Mouse (Mus musculus) heart, postnatal 0 days (tissue): ENCODE measurements around the gene Olfr221.

Source experiments
- CTCF ChIP-seq: IDR thresholded peaks from 2 replicates; pipeline ENCODE4 v1.5.1; 2016; ENCODE audit warnings: antibody characterized with exemption, control low read depth, low read depth
- EP300 ChIP-seq: IDR thresholded peaks from 2 replicates; pipeline ENCODE4 v1.6.1; 2016; ENCODE audit warnings: antibody characterized with exemption, low read depth

DNA sequence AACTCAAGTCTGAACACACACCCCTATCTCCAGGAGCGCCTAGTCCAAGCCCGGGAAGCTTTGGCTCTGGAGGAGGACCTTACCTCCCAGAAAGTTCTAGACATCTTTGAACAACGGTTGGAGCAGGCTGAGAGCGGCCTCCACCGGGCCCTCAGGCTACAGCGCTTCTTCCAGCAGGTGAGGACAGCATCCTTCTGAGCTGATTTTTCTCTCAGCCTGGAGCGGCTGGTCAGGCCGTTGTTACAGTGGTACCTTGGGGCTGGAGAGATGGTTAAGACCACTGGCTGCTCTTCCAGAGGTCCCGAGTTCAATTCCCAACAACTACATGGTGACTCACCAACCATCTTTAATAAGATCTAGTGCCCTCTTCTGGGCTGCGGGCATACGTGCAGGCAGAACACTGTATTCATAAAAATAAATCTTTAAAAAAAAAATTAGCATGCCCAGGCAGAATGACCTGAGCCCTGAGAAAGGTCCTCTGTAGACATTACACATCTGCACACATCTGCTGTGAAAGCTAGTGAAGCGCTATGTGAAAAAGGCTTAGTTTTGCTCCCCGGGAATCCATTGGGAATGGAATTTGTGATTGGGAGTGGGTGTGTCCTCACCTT, 45.9 kb downstream of the Olfr221 start:
- TF ChIP-seq CTCF, result peak; percentile 45
- no peak for TF ChIP-seq EP300
